Mouse (Mus musculus) liver, embryonic 11.5 days (tissue): ENCODE measurements around the gene Eid1. TPM values are rescaled to one million over a fixed set of nuclear protein-coding genes. Genes with fewer than 3 reads are reported as not detected.

Experiments used
- ATAC-seq: fragments of 200-750 bp; cut with Nextera tagmentation; replicated peaks from 2 replicates; pipeline ENCODE4 v1.8.0; 2017; ENCODE audit warnings: moderate number of reproducible peaks, mild to moderate bottlenecking, moderate TSS enrichment, moderate library complexity; ENCODE audit not compliant: low FRiP score
- DNase-seq: peaks from one replicate; pipeline ENCODE4 v3.0.0-alpha.2; 2017; ENCODE audit warnings: low spot score
- H3K27ac ChIP-seq: fragments of 300-500 bp; sonication (generic); 2 replicates; pipeline ENCODE4 v1.5.1; 2014; ENCODE audit warnings: mild to moderate bottlenecking, low read depth, low read length, control low read depth
- H3K27me3 ChIP-seq: fragments of 300-500 bp; sonication (generic); replicated peaks from 2 replicates; pipeline ENCODE4 v1.6.1; 2014; ENCODE audit warnings: low read length, mixed read lengths; ENCODE audit not compliant: control insufficient read depth, insufficient read depth
- H3K36me3 ChIP-seq: fragments of 300-500 bp; sonication (generic); 2 replicates; pipeline ENCODE4 v1.6.1; 2014; ENCODE audit warnings: mild to moderate bottlenecking, low read length, moderate library complexity, mixed read lengths; ENCODE audit not compliant: control insufficient read depth, insufficient read depth
- H3K4me1 ChIP-seq: fragments of 300-500 bp; sonication (generic); replicated peaks from 2 replicates; pipeline ENCODE4 v1.6.1; 2014; ENCODE audit warnings: low read length, mixed read lengths; ENCODE audit not compliant: control insufficient read depth, insufficient read depth
- H3K4me2 ChIP-seq: fragments of 300-500 bp; sonication (generic); 2 replicates; pipeline ENCODE4 v1.6.1; 2014; ENCODE audit warnings: mild to moderate bottlenecking, control low read depth, moderate library complexity
- H3K4me3 ChIP-seq: fragments of 300-500 bp; sonication (generic); 2 replicates; pipeline ENCODE4 v1.5.1; 2014; ENCODE audit warnings: low read depth, low read length, control low read depth
- H3K9ac ChIP-seq: fragments of 300-500 bp; sonication (generic); 2 replicates; pipeline ENCODE4 v1.6.1; 2014; ENCODE audit warnings: low read depth, low read length, control low read depth
- H3K9me3 ChIP-seq: fragments of 300-500 bp; sonication (generic); 2 replicates; pipeline ENCODE4 v1.6.1; 2016; ENCODE audit warnings: low read length, inconsistent platforms, mixed read lengths; ENCODE audit not compliant: control insufficient read depth
- WGBS: fragments of 180-500 bp; shearing (Covaris S2); extraction: QIAGEN DNeasy Blood & Tissue Kit; methylation state at CpG from one replicate; pipeline ENCODE4 v1.1.7; 2014; 5-methylcytosine and 5-hydroxymethylcytosine counted together
- polyA plus RNA-seq: library from polyadenylated mRNA; unstranded; fragments of >200 nt; fragmentation: Nextera tagmentation; extraction: Ambion mirVana; gene quantifications from 2 replicates; pipeline ENCODE4 v1.2.1, GENCODE M21; 2014

Eid1 gene
- polyA plus RNA-seq, 1 experiment from 2014 or later, result 81.1 TPM

- H3K4me1 ChIP-seq, result no peaks in the 10 kb centered on the region
- no peak for ATAC-seq
Measured at GRCm38 (mm10) chr2:125702851-125703250, 30.0 kb downstream of the Eid1 start.

DNA sequence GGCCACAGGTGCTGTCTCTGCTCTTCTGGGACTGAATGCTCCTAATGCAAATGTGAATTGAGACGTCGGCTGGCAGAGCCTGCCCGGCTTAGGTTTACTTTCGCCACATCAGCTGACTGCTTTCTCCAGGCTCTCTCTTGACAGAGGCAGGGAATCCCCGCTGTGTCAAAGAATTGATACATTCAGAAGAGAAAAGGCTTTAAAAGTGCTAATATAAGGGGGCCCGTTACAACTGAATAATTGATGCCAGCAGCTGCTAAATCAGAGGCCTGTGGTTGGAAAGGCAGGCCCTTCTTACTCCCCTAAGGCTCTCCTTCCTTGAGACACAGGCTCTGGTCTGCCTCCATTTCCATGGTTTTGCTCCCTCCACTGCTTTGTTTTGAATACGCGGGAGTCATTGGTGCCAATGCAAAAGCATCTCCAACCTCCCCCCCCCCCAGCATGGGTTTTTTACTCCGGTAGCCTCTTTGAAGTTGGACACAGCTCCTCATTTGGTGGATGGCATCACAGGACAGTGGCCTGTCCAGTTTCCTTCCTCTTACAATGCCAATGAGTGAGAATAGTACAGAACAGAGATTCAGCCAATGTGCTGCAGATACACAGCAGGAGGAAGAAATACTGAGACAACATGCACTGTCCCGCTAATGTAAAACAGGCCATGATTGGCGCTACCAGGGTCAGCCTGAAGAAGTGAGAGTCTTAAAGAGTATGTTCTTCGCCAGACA, 32.2 kb downstream of the Eid1 start:
- H3K9me3 ChIP-seq, result no peaks in the 10 kb centered on the region
- 63% methylated on average over 12 of the region's 12 CpGs for WGBS
- ATAC-seq (no peak), DNase-seq (no peak)
- H3K36me3 ChIP-seq, result no peaks in the 10 kb centered on the region
- H3K4me1 ChIP-seq, result no peaks in the 10 kb centered on the region
- no peak overlapping the region for H3K27ac ChIP-seq
- no peaks in the 10 kb centered on the region for H3K27me3 ChIP-seq
- no peak overlapping the region for H3K9ac ChIP-seq
- no peak overlapping the region for H3K4me2 ChIP-seq
- H3K4me3 ChIP-seq, result no peak overlapping the region

More at GRCm38 (mm10) chr2:125702851-125703250, 30.0 kb downstream of the Eid1 start:
- Histone ChIP-seq H3K27ac (no peak overlapping the region), H3K9ac (no peak overlapping the region), H3K4me2 (no peak overlapping the region), H3K9me3 (no peaks in the 10 kb centered on the region), H3K27me3 (no peaks in the 10 kb centered on the region), H3K36me3 (no peaks in the 10 kb centered on the region), H3K4me3 (no peak overlapping the region)
- no peak for DNase-seq
- WGBS, result 85% methylated on average over 2 of the region's 2 CpGs

DNA sequence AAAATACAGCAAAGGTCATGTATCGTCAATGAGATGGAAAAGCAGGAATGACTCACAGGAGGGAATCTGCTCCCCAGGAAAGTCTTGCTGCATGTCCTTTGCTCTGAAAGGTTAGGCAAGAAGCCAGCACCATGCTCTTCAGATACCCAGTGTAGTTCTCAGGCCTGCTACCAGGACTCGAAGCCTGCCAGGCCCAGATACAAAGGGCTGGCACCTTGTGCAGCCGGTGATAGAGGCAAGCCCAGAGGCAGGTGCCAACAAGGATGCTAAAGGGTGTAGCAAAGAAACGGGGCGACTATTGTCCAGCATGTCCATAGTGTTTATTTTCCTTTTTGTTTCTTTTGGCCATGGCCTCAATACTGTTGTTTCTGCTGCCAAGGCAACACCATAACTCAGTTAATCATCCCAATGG, 33.6 kb downstream of the Eid1 start:
- WGBS, result 81% methylated on average over 5 of the region's 5 CpGs
- no peak for ATAC-seq

GRCm38 (mm10) chr2:125716599-125716998, 43.7 kb downstream of the Eid1 start:
- ATAC-seq (no peak), DNase-seq (no peak)
- peaks cover 4% of the 10 kb centered on the region for H3K27me3 ChIP-seq
- H3K4me3 ChIP-seq, result no peak overlapping the region
- H3K9me3 ChIP-seq, result no peaks in the 10 kb centered on the region
- no peak overlapping the region for H3K27ac ChIP-seq
- no peak overlapping the region for H3K4me2 ChIP-seq
- no peaks in the 10 kb centered on the region for H3K36me3 ChIP-seq
- no peaks in the 10 kb centered on the region for H3K4me1 ChIP-seq
- no peak overlapping the region for H3K9ac ChIP-seq
- 79% methylated on average over 8 of the region's 8 CpGs for WGBS

More for the DNA sequence above, 33.6 kb downstream of the Eid1 start:
- Histone ChIP-seq H3K4me1 (no peaks in the 10 kb centered on the region), H3K4me2 (no peak overlapping the region), H3K9me3 (no peaks in the 10 kb centered on the region), H3K9ac (no peak overlapping the region), H3K36me3 (no peaks in the 10 kb centered on the region), H3K27ac (no peak overlapping the region), H3K27me3 (no peaks in the 10 kb centered on the region), H3K4me3 (no peak overlapping the region)
- no peak for DNase-seq

DNA sequence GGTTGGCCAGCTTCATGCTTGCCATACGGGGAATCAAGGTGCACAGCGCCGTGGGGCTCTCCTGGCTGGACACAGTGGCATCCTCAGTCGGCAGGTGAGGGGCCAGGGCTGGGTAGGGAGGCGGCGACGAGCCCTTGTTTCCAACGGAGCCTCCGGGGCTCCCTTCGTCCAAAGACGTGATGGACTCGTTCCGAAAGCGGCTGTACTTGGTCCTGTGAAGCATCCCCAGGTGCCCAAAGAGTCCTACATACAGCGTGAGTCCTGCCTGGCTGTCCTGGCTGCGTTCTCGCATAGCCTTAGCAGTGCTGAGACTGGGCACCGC, 50.2 kb downstream of the Eid1 start:
- 4% methylated on average over 18 of the region's 18 CpGs for WGBS
- ATAC-seq, result no peak; the same call in 1 of the 2 replicates

DNA sequence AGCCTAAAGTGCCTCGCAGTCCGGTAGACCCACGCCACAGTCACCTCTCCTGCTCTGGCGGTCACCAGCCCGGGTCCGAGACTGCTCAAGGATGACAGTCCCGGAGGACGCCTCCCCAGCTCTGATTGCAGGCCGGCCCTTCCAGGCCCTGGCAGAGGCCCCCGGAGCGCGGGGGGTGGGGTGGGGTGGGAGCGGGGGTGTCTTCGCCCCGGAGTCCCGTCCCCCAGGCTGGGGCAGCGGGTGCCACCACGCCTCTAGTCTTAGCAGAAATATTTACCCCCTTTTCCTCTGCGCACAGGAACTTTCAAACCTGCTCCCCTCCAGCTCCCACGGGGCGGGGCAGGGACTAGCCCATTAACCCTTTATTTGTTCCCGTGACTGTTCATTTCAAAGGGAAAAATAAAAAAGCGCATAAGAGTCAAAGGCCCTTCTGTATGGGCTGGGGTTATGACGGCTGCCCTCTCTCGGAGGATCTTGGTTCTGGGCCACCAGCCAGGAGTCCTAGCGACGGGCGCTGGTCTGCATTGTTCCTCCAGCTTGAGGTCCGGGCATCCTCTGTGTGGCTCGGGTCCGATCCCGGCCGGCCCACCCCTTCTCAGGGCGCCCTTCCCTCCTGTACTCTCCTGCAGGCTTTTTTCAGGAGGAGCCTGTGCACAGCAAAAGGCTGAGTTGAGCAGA, 50.7 kb downstream of the Eid1 start:
- no peak overlapping the region for H3K9ac ChIP-seq
- DNase-seq (peak; percentile 51), ATAC-seq (peak; percentile 48)
- peak overlapping the region; percentile 83 for H3K4me2 ChIP-seq
- H3K4me1 ChIP-seq, result no peaks in the 10 kb centered on the region; the same call in 1 of the 2 replicates
- peak overlapping the region; percentile 50 for H3K4me3 ChIP-seq
- no peak overlapping the region for H3K27ac ChIP-seq
- 1% methylated on average over 34 of the region's 34 CpGs for WGBS
- H3K27me3 ChIP-seq, result peaks cover 44% of the 10 kb centered on the region
- no peaks in the 10 kb centered on the region for H3K9me3 ChIP-seq
- no peaks in the 10 kb centered on the region for H3K36me3 ChIP-seq

More for the DNA sequence above, 50.2 kb downstream of the Eid1 start:
- H3K9me3 ChIP-seq, result no peaks in the 10 kb centered on the region
- H3K36me3 ChIP-seq, result no peaks in the 10 kb centered on the region
- no peak overlapping the region for H3K9ac ChIP-seq
- H3K4me2 ChIP-seq, result peak overlapping the region; percentile 83
- no peak overlapping the region for H3K27ac ChIP-seq
- H3K4me3 ChIP-seq, result peak overlapping the region; percentile 50
- peaks cover 44% of the 10 kb centered on the region for H3K27me3 ChIP-seq
- H3K4me1 ChIP-seq, result no peaks in the 10 kb centered on the region; the same call in 1 of the 2 replicates
- DNase-seq, result no peak

- Histone ChIP-seq H3K36me3 (no peaks in the 10 kb centered on the region), H3K9me3 (no peaks in the 10 kb centered on the region), H3K9ac (no peak within 1 kb of the TSS), H3K4me2 (peak within 1 kb of the TSS; percentile 83), H3K27me3 (peaks cover 44% of the 10 kb centered on the region), H3K4me1 (no peaks in the 10 kb centered on the region; the same call in 1 of the 2 replicates), H3K4me3 (peak within 1 kb of the TSS; percentile 50), H3K27ac (no peak within 1 kb of the TSS)
- 0 out of 2 replicates have a peak, but pooled peaks have one; percentile 37 for ATAC-seq
- under 1% methylated on average over 15 of the region's 15 CpGs for WGBS
- no peak for DNase-seq
Measured at GRCm38 (mm10) chr2:125724086-125724430, 51.2 kb downstream of the Eid1 start, which contains the start of gene Shc4. Gene Shc4, minus strand, starts transcription at chr2:125724148.
